Mouse (Mus musculus): ENCODE results near the gene B3gntl1.

- TF ChIP-seq CTCF (IDR thresholded peaks at IDR 0.05; ENCODE audit: control insufficient read depth, insufficient read depth, insufficient replicate concordance, low read depth, low read length) (no peak), POLR2A (IDR thresholded peaks at IDR 0.05; ENCODE audit: control insufficient read depth, low read depth, low read length) (no peak)
Observed at GRCm38 (mm10) chr11:121641501-121642145, 31.3 kb downstream of the B3gntl1 start.
